Mouse (Mus musculus): ENCODE data around the gene Ror2.

DNA sequence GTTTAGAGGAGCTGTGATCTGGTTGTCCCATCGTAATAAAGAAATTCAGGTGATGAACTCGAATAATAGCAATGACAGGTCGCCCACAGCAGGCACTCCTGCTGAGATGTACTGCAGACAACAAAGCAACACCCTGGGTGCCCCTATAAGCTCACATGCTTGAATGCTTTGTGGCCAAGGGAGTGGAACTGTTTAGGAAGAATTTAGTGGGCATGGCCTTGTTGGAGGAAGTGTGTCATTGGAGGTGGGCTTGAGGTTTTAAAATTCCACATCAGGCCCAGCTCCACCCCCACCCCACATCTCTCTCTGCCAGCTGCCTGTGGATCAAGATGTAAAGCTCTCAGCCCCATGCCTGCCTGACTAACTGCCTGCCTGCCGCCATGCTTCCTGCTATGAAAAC lies 21.0 kb downstream of the Ror2 start:
- no peak for TF ChIP-seq GATA1 (IDR thresholded peaks at IDR 0.05; ENCODE audit: borderline replicate concordance, low read length)
- no peak for TF ChIP-seq FLI1 (IDR thresholded peaks at IDR 0.05; ENCODE audit: low read length)

Measured in megakaryocyte, embryonic 14.5 days (primary cell).